8 mouse cellular contexts compared by ENCODE assay signal in genomic region chr11:105749297-105750071, GRCm38 (mm10).
DNase-seq lines count a peak whose midpoint lies in the region; ATAC-seq lines count a peak whose summit lies in the region.

No protein-coding gene starts in this region.

- 0 out of 2 replicates have a peak, but pooled peaks cover 3% of the 10 kb centered on the region for H3K9me3 ChIP-seq in kidney, embryonic 14.5 days (ENCODE audit: control insufficient read depth, low read length)
- H3K9me3 ChIP-seq in heart, embryonic 14.5 days (ENCODE audit: control insufficient read depth, low read length), result peaks cover 5% of the 10 kb centered on the region; the same call in 1 of the 2 replicates

- H3K27me3 ChIP-seq in kidney, embryonic 14.5 days (ENCODE audit: control insufficient read depth, insufficient read depth, low read length), result no peaks in the 10 kb centered on the region
- no peaks in the 10 kb centered on the region for H3K27me3 ChIP-seq in heart, embryonic 14.5 days (ENCODE audit: control insufficient read depth, insufficient read depth, low read length)

- no peak for ATAC-seq in kidney, embryonic 14.5 days (ENCODE audit: low FRiP score, low TSS enrichment)
- peak; percentile 83 for ATAC-seq in heart, embryonic 14.5 days (ENCODE audit: insufficient number of reproducible peaks, insufficient read depth, low FRiP score, low read depth)
- no peak for ATAC-seq in granulocyte monocyte progenitor cell, adult 5-6 weeks (replicated peaks; ENCODE audit: poor library complexity, severe bottlenecking)

- no peak overlapping the region for H3K27ac ChIP-seq in kidney, embryonic 14.5 days (ENCODE audit: low read depth, low read length)
- peak overlapping the region; percentile 69 to 78 for H3K27ac ChIP-seq in heart, embryonic 14.5 days (replicated peaks in 1 of 2; ENCODE audit: control insufficient read depth in 1 of 2, insufficient read depth in 1 of 2, low read depth in 2 of 2, low read length in 2 of 2)

- H3K4me2 ChIP-seq in kidney, embryonic 14.5 days (replicated peaks; ENCODE audit: low read depth, low read length), result no peak overlapping the region
- H3K4me2 ChIP-seq in heart, embryonic 14.5 days (ENCODE audit: low read length), result no peak overlapping the region

- DNase-seq in kidney, adult 9 months, result peak; percentile 27
- DNase-seq in adrenal gland, postnatal 36 days, result peak; percentile 20 to 50
- DNase-seq in lung, postnatal 14 days, result peak; percentile 26
- DNase-seq in left cerebral cortex, adult 8-10 months (ENCODE audit: low spot score in 2 of 2), result no peak
- no peak for DNase-seq in layer of hippocampus, postnatal 10 days (ENCODE audit: low spot score in 2 of 2)

- no peaks in the 10 kb centered on the region for H3K36me3 ChIP-seq in kidney, embryonic 14.5 days (ENCODE audit: control insufficient read depth, insufficient read depth, low read length)
- 0 out of 2 replicates have a peak, but pooled peaks cover 4% of the 10 kb centered on the region for H3K36me3 ChIP-seq in heart, embryonic 14.5 days (ENCODE audit: control insufficient read depth, insufficient read depth, low read length)

- H3K4me3 ChIP-seq in kidney, embryonic 14.5 days (ENCODE audit: low read length), result no peak overlapping the region
- no peak overlapping the region for H3K4me3 ChIP-seq in heart, embryonic 14.5 days (ENCODE audit: control insufficient read depth in 1 of 2, insufficient read depth in 1 of 2, low read depth in 1 of 2, low read length in 2 of 2)

- 74% methylated on average over 2 of the region's 2 CpGs for whole genome bisulfite sequencing in kidney, embryonic 14.5 days
- 46% methylated on average over 2 of the region's 2 CpGs for WGBS in heart, embryonic 14.5 days

- no peaks in the 10 kb centered on the region for H3K4me1 ChIP-seq in kidney, embryonic 14.5 days (ENCODE audit: control insufficient read depth, insufficient read depth, low read length)
- H3K4me1 ChIP-seq in heart, embryonic 14.5 days (ENCODE audit: control insufficient read depth in 2 of 2, insufficient read depth in 2 of 2, low read length in 2 of 2), result peaks cover 3 to 19% of the 10 kb centered on the region in 2 experiments; a peak in 3 of 4 replicates

- H3K9ac ChIP-seq in kidney, embryonic 14.5 days (ENCODE audit: low read depth, low read length), result no peak overlapping the region
- H3K9ac ChIP-seq in heart, embryonic 14.5 days (ENCODE audit: low read length), result no peak overlapping the region

Comparison
In these comparisons a context has a peak if more than half of its experiments do, and no peak if none do; other contexts are left out.
1. DNase-seq: peak in kidney, adult 9 months (single experiment), adrenal gland, postnatal 36 days (2 of 2) and lung, postnatal 14 days (single experiment); none in left cerebral cortex, adult 8-10 months (0 of 2) and layer of hippocampus, postnatal 10 days (0 of 2).